Mouse (Mus musculus): Measurements from ENCODE around the gene Rbm25. TPM values are rescaled to one million over a fixed set of nuclear protein-coding genes. Genes with fewer than 3 reads are reported as not detected.
A peak's percentile ranks its signal among the peaks of the same experiment; 100 is the strongest.

Rbm25 gene
- total RNA-seq, 2 experiments from 2014 or later: 109 to 127 TPM

GRCm38 (mm10) chr12:83685466-83685865 lies 54.4 kb downstream of the Rbm25 start:
- DNase-seq (ENCODE audit: extremely low spot score in 1 of 2, low spot score in 2 of 2): no peak
- no peak overlapping the region for H3K27ac ChIP-seq
- H3K4me3 ChIP-seq: no peak overlapping the region
- no peak for TF ChIP-seq CTCF (IDR thresholded peaks at IDR 0.05)
- intact Hi-C loops (cut with DNase I): loop anchor here (5.0 kb wide), 3 partner anchors 33 to 88 kb away; partner anchors contain the start of genes Rbm25 and Zfyve1

- no peak overlapping the region for H3K4me3 ChIP-seq
- DNase-seq (ENCODE audit: extremely low spot score in 1 of 2, low spot score in 2 of 2): no peak
- intact Hi-C loops (cut with DNase I): loop anchor here (5.0 kb wide), 3 partner anchors 34 to 89 kb away; partner anchors contain the start of genes Rbm25 and Zfyve1
- TF ChIP-seq CTCF (IDR thresholded peaks at IDR 0.05): no peak; the same call in 1 of the 2 replicates
- H3K27ac ChIP-seq: no peak overlapping the region
These were observed 55.7 kb downstream of the Rbm25 start for GRCm38 (mm10) chr12:83686575-83687350.

- peak within 1 kb of the TSS; percentile 79 for H3K4me3 ChIP-seq
- DNase-seq (ENCODE audit: extremely low spot score in 1 of 2, low spot score in 2 of 2): peak; percentile 93 to 94
- intact Hi-C loops (cut with DNase I): loop anchor here (5.0 kb wide), 3 partner anchors 36 to 91 kb away; partner anchors contain the start of genes Rbm25 and Zfyve1
- H3K27ac ChIP-seq: peak within 1 kb of the TSS; percentile 93
- TF ChIP-seq CTCF (IDR thresholded peaks at IDR 0.05): no peak
These were observed 56.9 kb downstream of the Rbm25 start, which contains the start of gene Psen1 for GRCm38 (mm10) chr12:83687934-83688315. TSS of gene Psen1 (plus strand) at chr12:83688152.

- peak overlapping the region; percentile 93 for H3K27ac ChIP-seq
- intact Hi-C loops (cut with DNase I): loop anchor here (5.0 kb wide), 3 partner anchors 36 to 91 kb away; partner anchors contain the start of genes Rbm25 and Zfyve1
- peak in 1 of 2 experiments; percentile 45 for DNase-seq (ENCODE audit: extremely low spot score in 1 of 2, low spot score in 2 of 2)
- TF ChIP-seq CTCF (IDR thresholded peaks at IDR 0.05): no peak
- peak overlapping the region; percentile 79 for H3K4me3 ChIP-seq
These were observed 57.5 kb downstream of the Rbm25 start for GRCm38 (mm10) chr12:83688316-83689086.

- intact Hi-C loops (cut with DNase I): loop anchor here (5.0 kb wide), 3 partner anchors 37 to 92 kb away; partner anchors contain the start of genes Rbm25 and Zfyve1
- TF ChIP-seq CTCF (IDR thresholded peaks at IDR 0.05): no peak
- Histone ChIP-seq H3K4me3 (peak overlapping the region; percentile 79), H3K27ac (peak overlapping the region; percentile 93; the same call in 1 of the 2 replicates)
- no peak for DNase-seq (ENCODE audit: extremely low spot score in 1 of 2, low spot score in 2 of 2)
These were observed 58.0 kb downstream of the Rbm25 start for GRCm38 (mm10) chr12:83689087-83689432.

GRCm38 (mm10) chr12:83694011-83694410 lies 63.0 kb downstream of the Rbm25 start:
- intact Hi-C loops (cut with DNase I): no loop called here
- DNase-seq (ENCODE audit: extremely low spot score in 1 of 2, low spot score in 2 of 2): no peak
- peak overlapping the region; percentile 26; the same call in 1 of the 2 replicates for H3K27ac ChIP-seq
- H3K4me3 ChIP-seq: no peak overlapping the region
- TF ChIP-seq CTCF (IDR thresholded peaks at IDR 0.05): no peak

GRCm38 (mm10) chr12:83694669-83695068 lies 63.6 kb downstream of the Rbm25 start:
- no peak for TF ChIP-seq CTCF (IDR thresholded peaks at IDR 0.05)
- Histone ChIP-seq H3K4me3 (no peak overlapping the region), H3K27ac (peak overlapping the region; percentile 8; the same call in 1 of the 2 replicates)
- intact Hi-C loops (cut with DNase I): no loop called here
- no peak for DNase-seq (ENCODE audit: extremely low spot score in 1 of 2, low spot score in 2 of 2)

GRCm38 (mm10) chr12:83698637-83699036 lies 67.6 kb downstream of the Rbm25 start:
- intact Hi-C loops (cut with DNase I): no loop called here
- no peak for TF ChIP-seq CTCF (IDR thresholded peaks at IDR 0.05)
- no peak overlapping the region for H3K4me3 ChIP-seq
- no peak overlapping the region for H3K27ac ChIP-seq
- no peak for DNase-seq (ENCODE audit: extremely low spot score in 1 of 2, low spot score in 2 of 2)

GRCm38 (mm10) chr12:83701608-83702007 lies 70.6 kb downstream of the Rbm25 start:
- intact Hi-C loops (cut with DNase I): no loop called here
- DNase-seq (ENCODE audit: extremely low spot score in 1 of 2, low spot score in 2 of 2): no peak
- Histone ChIP-seq H3K4me3 (no peak overlapping the region), H3K27ac (no peak overlapping the region)
- no peak for TF ChIP-seq CTCF (IDR thresholded peaks at IDR 0.05)

GRCm38 (mm10) chr12:83702796-83703195 lies 71.8 kb downstream of the Rbm25 start:
- intact Hi-C loops (cut with DNase I): no loop called here
- H3K4me3 ChIP-seq: no peak overlapping the region
- no peak overlapping the region for H3K27ac ChIP-seq
- TF ChIP-seq CTCF (IDR thresholded peaks at IDR 0.05): no peak
- no peak for DNase-seq (ENCODE audit: extremely low spot score in 1 of 2, low spot score in 2 of 2)

- no peak for DNase-seq (ENCODE audit: extremely low spot score in 1 of 2, low spot score in 2 of 2)
- no peak for TF ChIP-seq CTCF (IDR thresholded peaks at IDR 0.05)
- intact Hi-C loops (cut with DNase I): no loop called here
- H3K27ac ChIP-seq: no peak overlapping the region
- no peak overlapping the region for H3K4me3 ChIP-seq
These were observed 75.9 kb downstream of the Rbm25 start for GRCm38 (mm10) chr12:83706951-83707350.

Data from left cerebral cortex, adult 2 months (tissue).